Mouse (Mus musculus): ENCODE results near the gene Ctsll3. TPM values are rescaled to one million over a fixed set of nuclear protein-coding genes. Genes with fewer than 3 reads are reported as not detected.
A peak's percentile ranks its signal among the peaks of the same experiment; 100 is the strongest.

Gene Ctsll3
- 0.87 and 1.3 TPM in 2 replicates for polyA plus RNA-seq (2015; fragmentation: Nextera tagmentation; extraction: Ambion mirVana)

DNA sequence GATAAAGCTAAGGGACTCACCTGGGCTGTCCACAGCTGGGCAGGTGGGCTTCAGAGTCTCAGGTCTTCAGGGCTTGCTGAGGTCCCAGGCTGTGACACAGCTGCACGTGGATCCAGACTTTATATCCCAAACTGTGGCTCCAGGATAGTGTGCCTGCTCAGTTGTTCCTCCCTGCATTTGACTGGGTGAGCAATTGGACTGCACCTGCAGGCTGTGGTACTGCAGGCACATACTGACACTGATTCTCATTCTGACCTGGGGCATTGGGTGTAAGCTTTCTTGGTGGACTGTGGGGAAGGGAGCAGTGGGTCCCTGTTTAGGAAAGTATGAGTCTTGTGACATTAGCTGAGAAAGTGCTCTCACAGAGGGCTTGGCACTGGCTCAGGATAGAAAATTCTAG lies at the start of gene Ctsll3:
Ctsll3 (minus strand) TSS at position 101 of the 400 bp plus-strand sequence.
- H3K9ac ChIP-seq, result no peak within 1 kb of the TSS
- no peaks in the 10 kb centered on the region for H3K9me3 ChIP-seq (replicated peaks)
- no peaks in the 10 kb centered on the region for H3K36me3 ChIP-seq
- 54% methylated on average over 1 of the region's 1 CpGs for WGBS
- H3K27me3 ChIP-seq, result no peaks in the 10 kb centered on the region
- no peak within 1 kb of the TSS for H3K4me2 ChIP-seq (replicated peaks)
- H3K27ac ChIP-seq (replicated peaks), result no peak within 1 kb of the TSS
- ATAC-seq (ENCODE audit: insufficient number of reproducible peaks, low FRiP score, low TSS enrichment, low read depth), result no peak
- no peak within 1 kb of the TSS for H3K4me3 ChIP-seq (replicated peaks)
- no peaks in the 10 kb centered on the region for H3K4me1 ChIP-seq

DNA sequence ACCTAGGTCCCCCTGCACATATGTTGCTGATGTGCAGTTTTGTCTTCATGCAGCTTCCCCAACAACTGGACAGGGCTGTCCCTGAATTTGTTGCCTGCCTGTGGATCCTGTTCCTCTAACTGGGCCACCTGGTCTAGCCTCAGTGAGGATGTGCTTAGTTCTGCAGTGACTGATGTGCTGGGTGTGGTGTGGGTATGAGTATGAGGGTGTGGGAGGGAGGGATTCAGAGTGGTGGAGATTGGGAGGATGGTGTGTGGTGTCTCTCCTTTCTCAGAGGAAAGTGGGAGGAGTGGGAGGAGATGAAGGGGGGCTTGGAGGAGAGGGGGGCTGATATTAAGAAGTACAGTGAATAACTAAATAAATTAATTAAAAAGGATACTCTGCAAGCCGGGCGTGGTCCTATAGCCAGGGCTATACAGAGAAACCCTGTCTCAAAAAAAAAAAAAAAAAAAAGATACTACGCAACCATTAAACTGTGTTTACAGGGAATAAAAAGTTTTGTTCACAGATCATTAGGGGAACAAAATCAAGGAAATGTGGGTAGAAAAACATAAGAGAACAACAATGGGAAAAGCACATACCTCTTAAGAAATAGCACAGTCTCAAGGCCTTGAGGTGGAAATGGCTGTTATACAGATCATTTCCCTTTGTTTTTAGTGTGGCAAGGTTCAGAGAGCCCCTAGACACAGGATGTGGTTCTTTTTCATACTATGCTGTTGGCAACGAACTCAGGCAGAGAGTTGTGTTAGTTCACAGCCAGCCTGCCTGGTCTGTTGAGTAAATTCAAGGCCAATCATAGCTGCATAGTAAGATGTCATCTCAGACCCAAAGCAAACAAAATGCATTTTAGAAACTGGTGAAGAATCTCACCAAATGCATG lies 45.8 kb upstream of the Ctsll3 start:
- no peaks in the 10 kb centered on the region for H3K4me1 ChIP-seq
- no peak overlapping the region for H3K27ac ChIP-seq (replicated peaks)
- H3K9ac ChIP-seq, result no peak overlapping the region
- H3K4me3 ChIP-seq (replicated peaks), result no peak overlapping the region
- no peaks in the 10 kb centered on the region for H3K36me3 ChIP-seq
- peak; percentile 54; the same call in 1 of the 2 replicates for ATAC-seq (ENCODE audit: insufficient number of reproducible peaks, low FRiP score, low TSS enrichment, low read depth)
- H3K27me3 ChIP-seq, result no peaks in the 10 kb centered on the region
- no peak overlapping the region for H3K4me2 ChIP-seq (replicated peaks)
- no peaks in the 10 kb centered on the region for H3K9me3 ChIP-seq (replicated peaks)
- 80% methylated on average over 4 of the region's 4 CpGs for WGBS

DNA sequence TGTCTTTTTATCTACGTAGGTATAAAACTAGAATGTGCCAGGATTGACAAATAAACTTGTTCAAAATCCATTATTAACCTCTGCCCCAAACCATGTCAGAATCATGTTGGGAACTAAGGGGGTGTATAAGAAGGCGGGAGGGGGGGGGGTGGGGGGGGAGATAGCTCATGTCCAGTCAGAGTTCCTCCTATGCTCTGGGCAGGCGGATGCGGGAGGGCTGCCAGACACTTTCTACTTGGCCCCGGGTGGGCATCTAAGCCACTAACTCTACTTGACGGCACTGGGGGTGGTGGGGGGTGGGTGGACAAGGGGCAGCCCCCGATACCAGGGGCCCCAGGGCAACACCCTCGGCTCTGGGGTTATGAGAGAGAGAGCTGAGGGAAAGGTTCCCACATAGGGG lies 40.5 kb upstream of the Ctsll3 start:
- no peak overlapping the region for H3K9ac ChIP-seq
- H3K9me3 ChIP-seq (replicated peaks), result no peaks in the 10 kb centered on the region
- no peak overlapping the region for H3K4me3 ChIP-seq (replicated peaks)
- H3K36me3 ChIP-seq, result no peaks in the 10 kb centered on the region
- H3K27me3 ChIP-seq, result no peaks in the 10 kb centered on the region
- ATAC-seq (ENCODE audit: insufficient number of reproducible peaks, low FRiP score, low TSS enrichment, low read depth), result no peak
- no peaks in the 10 kb centered on the region for H3K4me1 ChIP-seq
- 83% methylated on average over 8 of the region's 8 CpGs for WGBS
- no peak overlapping the region for H3K27ac ChIP-seq (replicated peaks)
- no peak overlapping the region for H3K4me2 ChIP-seq (replicated peaks)

DNA sequence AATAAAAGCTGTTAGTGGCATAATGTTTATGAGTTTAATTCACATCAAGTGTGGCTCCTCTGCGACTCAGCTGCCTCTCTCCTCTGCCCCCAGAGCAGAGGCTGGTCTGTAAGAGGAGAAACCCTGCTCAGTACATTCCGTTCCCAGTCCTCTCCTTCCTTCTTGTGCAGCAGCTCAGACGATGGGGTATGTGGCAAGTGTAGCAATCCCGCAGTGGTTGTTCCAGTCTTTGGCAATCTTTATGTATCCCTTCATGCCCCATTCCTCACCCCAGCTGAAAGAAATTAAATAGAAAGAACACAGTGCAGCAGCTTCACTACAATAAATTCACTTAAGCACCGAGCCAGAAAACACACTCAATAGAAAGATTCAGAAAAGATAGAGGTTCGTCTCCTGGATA lies 40.1 kb upstream of the Ctsll3 start:
- Histone ChIP-seq H3K9ac (no peak overlapping the region), H3K4me2 (replicated peaks) (no peak overlapping the region), H3K36me3 (no peaks in the 10 kb centered on the region), H3K4me3 (replicated peaks) (no peak overlapping the region), H3K27ac (replicated peaks) (no peak overlapping the region), H3K27me3 (no peaks in the 10 kb centered on the region), H3K9me3 (replicated peaks) (no peaks in the 10 kb centered on the region), H3K4me1 (no peaks in the 10 kb centered on the region)
- WGBS, result 62% methylated on average over 6 of the region's 6 CpGs
- ATAC-seq (ENCODE audit: insufficient number of reproducible peaks, low FRiP score, low TSS enrichment, low read depth), result no peak

DNA sequence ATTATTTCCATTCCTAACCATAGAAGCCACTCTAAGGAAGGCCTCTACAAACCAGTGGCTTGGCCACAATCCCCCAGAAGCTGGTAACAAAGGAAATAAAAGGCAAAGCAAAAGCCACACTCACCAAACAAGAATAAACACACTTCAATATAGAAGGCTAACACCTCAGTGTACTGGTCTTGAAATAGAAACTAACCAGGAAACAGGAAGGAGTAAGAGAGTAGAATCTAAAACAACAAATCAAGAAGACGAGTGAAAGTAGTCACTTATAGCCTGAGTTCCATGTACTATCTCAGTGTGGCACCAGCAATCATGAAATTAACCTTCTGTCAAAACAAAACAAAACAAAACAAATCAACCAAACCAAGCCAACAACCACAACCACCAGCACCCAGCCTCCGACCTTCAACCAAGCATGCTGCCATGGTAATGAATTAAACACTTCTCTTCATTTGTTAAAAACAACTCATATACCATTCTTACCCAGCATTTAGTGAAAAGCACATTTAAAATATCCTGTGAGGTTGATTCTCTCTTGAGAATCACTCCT lies 36.8 kb upstream of the Ctsll3 start:
- Histone ChIP-seq H3K9me3 (replicated peaks) (no peaks in the 10 kb centered on the region), H3K4me3 (replicated peaks) (no peak overlapping the region), H3K4me1 (no peaks in the 10 kb centered on the region), H3K36me3 (no peaks in the 10 kb centered on the region), H3K27me3 (no peaks in the 10 kb centered on the region), H3K4me2 (replicated peaks) (no peak overlapping the region), H3K9ac (no peak overlapping the region), H3K27ac (replicated peaks) (no peak overlapping the region)
- no peak for ATAC-seq (ENCODE audit: insufficient number of reproducible peaks, low FRiP score, low TSS enrichment, low read depth)
- 76% methylated on average over 2 of the region's 2 CpGs for WGBS

DNA sequence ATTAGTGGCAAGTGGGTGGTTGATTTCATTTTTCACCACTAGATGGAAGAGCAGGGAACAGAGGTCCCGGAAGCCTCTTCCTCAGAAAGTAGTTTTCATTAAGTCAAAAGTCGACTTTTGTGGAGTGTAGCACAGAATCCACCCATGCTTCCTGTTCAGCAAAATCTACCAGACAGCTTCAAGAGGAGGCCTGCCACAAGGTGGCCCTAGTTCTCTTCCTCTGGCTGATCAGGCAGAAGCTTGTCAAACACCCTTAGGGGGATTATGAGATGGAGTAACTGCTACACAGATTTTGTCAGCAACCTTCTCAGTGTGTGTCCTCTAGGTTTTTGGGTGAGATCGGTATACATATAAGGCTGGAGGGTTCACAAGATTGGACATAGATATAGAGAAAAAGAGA lies 23.4 kb upstream of the Ctsll3 start:
- Histone ChIP-seq H3K9ac (no peak overlapping the region), H3K4me1 (no peaks in the 10 kb centered on the region), H3K4me2 (replicated peaks) (no peak overlapping the region), H3K36me3 (no peaks in the 10 kb centered on the region), H3K4me3 (replicated peaks) (no peak overlapping the region), H3K27me3 (no peaks in the 10 kb centered on the region), H3K27ac (replicated peaks) (no peak overlapping the region), H3K9me3 (replicated peaks) (no peaks in the 10 kb centered on the region)
- WGBS, result 57% methylated on average over 3 of the region's 3 CpGs
- ATAC-seq (ENCODE audit: insufficient number of reproducible peaks, low FRiP score, low TSS enrichment, low read depth), result no peak

DNA sequence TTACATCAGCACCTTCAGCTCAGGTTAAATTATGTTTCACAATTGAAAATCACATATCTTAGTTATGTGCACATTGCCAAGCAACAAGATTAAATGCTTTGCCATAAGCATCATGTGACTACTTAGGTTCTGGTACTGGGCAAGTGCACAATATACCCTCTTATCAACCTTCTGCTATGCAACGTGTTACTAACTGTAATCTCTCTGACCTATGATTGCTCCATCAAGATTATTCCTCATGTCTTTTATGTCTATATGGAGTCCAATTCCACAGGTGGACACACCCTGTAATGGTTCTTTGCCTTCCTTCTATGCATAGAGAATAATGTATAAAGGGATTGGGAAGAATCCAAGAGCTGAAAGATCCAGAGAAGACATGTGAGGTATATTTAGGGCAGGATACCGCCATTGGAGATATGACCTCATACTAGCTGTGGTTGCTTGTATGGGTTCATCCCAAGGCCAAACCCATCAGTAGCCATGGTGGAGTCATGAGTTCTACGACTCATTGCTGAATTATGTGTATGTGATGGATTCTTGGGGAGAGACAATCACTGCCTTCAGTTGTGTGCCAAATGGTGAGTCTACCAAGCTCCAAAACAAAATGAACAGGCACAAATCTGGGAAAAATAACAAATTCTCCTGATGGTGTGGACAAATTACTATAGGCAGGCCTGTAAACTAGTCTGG lies 18.0 kb upstream of the Ctsll3 start:
- Histone ChIP-seq H3K4me1 (no peaks in the 10 kb centered on the region), H3K4me3 (replicated peaks) (no peak overlapping the region), H3K9me3 (replicated peaks) (no peaks in the 10 kb centered on the region), H3K27me3 (no peaks in the 10 kb centered on the region), H3K27ac (replicated peaks) (no peak overlapping the region), H3K4me2 (replicated peaks) (no peak overlapping the region), H3K36me3 (no peaks in the 10 kb centered on the region), H3K9ac (no peak overlapping the region)
- ATAC-seq (ENCODE audit: insufficient number of reproducible peaks, low FRiP score, low TSS enrichment, low read depth), result no peak
- WGBS, result 61% methylated on average over 3 of the region's 3 CpGs

DNA sequence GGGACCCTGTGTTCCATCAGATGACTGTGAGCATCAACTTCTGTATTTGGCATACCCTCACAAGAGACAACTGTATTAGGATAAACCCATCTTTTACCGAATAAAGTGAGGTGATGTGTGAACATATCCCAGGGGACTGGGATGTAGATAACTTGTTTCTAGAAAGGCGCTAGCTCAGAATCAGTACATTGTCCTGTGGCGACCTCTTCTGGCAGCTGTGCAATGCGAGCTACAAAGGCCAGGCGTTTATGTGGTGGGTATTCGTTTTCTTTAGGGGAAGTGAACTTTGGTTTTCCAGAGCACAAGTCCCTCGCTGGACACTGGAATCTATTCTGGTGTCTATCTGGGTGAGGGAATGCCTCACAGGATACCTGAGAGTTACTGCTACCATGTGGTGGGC lies 16.8 kb upstream of the Ctsll3 start:
- Histone ChIP-seq H3K4me1 (no peaks in the 10 kb centered on the region), H3K27ac (replicated peaks) (no peak overlapping the region), H3K4me3 (replicated peaks) (no peak overlapping the region), H3K9ac (no peak overlapping the region), H3K27me3 (no peaks in the 10 kb centered on the region), H3K36me3 (no peaks in the 10 kb centered on the region), H3K4me2 (replicated peaks) (no peak overlapping the region), H3K9me3 (replicated peaks) (no peaks in the 10 kb centered on the region)
- ATAC-seq (ENCODE audit: insufficient number of reproducible peaks, low FRiP score, low TSS enrichment, low read depth), result no peak
- 13% methylated on average over 7 of the region's 7 CpGs for WGBS

DNA sequence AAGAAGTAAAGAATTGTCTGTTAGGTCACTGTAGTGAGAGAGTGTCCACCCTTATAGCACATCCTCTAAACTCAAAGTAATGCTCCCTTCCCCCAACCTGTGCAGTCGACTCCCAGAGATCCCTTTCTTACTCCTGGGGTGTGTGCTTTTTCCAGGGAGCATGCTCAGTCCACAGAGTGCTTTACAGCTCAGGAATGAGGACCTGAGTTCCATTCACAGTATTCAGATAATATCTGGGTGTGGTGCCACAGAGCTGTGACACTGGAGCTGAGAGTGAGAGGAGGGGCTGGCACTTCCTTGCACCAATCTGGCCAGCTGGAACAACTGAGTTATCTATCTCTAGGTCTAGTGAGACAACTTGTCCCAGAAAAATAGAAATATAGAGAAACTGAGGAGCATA lies 11.1 kb upstream of the Ctsll3 start:
- H3K4me1 ChIP-seq, result no peaks in the 10 kb centered on the region
- no peaks in the 10 kb centered on the region for H3K27me3 ChIP-seq
- H3K36me3 ChIP-seq, result no peaks in the 10 kb centered on the region
- H3K4me3 ChIP-seq (replicated peaks), result no peak overlapping the region
- H3K9ac ChIP-seq, result no peak overlapping the region
- ATAC-seq (ENCODE audit: insufficient number of reproducible peaks, low FRiP score, low TSS enrichment, low read depth), result no peak
- 64% methylated on average over 1 of the region's 1 CpGs for WGBS
- H3K9me3 ChIP-seq (replicated peaks), result no peaks in the 10 kb centered on the region
- H3K27ac ChIP-seq (replicated peaks), result no peak overlapping the region
- no peak overlapping the region for H3K4me2 ChIP-seq (replicated peaks)

DNA sequence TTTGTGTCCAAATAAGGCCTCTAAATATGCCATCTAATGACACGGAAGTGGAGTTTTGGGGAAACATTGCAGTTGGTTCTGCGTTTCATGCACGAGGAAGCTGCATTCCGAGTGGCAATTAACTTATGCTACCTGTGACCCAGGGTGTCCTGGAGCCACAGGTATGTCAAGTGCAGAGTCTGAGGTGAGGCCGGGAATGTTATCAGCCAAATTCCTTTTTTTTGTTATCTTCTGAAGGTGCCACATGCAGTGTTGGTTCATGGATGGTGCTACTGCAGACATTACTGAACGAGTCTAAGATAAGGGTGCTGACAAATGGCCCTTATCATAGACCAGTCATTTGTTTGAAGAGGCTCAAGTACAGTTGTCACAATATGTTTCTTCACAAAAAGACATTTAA lies 10.1 kb upstream of the Ctsll3 start:
- Histone ChIP-seq H3K36me3 (no peaks in the 10 kb centered on the region), H3K4me1 (no peaks in the 10 kb centered on the region), H3K4me3 (replicated peaks) (no peak overlapping the region), H3K27me3 (no peaks in the 10 kb centered on the region), H3K9me3 (replicated peaks) (no peaks in the 10 kb centered on the region), H3K27ac (replicated peaks) (no peak overlapping the region), H3K4me2 (replicated peaks) (no peak overlapping the region), H3K9ac (no peak overlapping the region)
- no peak for ATAC-seq (ENCODE audit: insufficient number of reproducible peaks, low FRiP score, low TSS enrichment, low read depth)
- WGBS, result 83% methylated on average over 6 of the region's 6 CpGs

DNA sequence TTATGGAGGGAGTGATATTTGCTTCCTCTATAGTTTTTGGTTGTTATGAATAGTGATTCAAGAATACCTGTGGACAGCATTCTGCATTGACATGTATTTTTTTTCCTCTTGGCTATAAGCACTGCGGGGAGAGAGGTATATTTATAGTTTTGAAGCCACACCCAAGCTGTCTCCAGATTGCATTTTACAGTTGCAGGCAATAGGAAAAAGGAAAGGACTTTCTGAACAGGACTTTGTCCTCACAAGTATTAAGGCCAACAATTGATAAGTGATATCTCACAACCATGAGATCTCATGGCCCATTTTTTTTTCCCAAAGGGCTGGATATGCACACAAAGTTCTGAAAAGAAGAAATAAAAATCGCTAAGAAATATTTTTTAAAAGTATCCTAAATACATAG lies 7.0 kb upstream of the Ctsll3 start:
- H3K36me3 ChIP-seq, result no peaks in the 10 kb centered on the region
- 72% methylated on average over 2 of the region's 2 CpGs for WGBS
- H3K27ac ChIP-seq (replicated peaks), result no peak overlapping the region
- H3K9me3 ChIP-seq (replicated peaks), result no peaks in the 10 kb centered on the region
- H3K4me2 ChIP-seq (replicated peaks), result no peak overlapping the region
- H3K4me1 ChIP-seq, result no peaks in the 10 kb centered on the region
- ATAC-seq (ENCODE audit: insufficient number of reproducible peaks, low FRiP score, low TSS enrichment, low read depth), result no peak
- H3K4me3 ChIP-seq (replicated peaks), result no peak overlapping the region
- H3K9ac ChIP-seq, result no peak overlapping the region
- H3K27me3 ChIP-seq, result no peaks in the 10 kb centered on the region

Data from embryonic facial prominence, embryonic 15.5 days (tissue).